Mouse (Mus musculus) neural tube, embryonic 11.5 days (tissue): ENCODE data around the gene Erbb2. TPM values are rescaled to one million over a fixed set of nuclear protein-coding genes. Genes with fewer than 3 reads are reported as not detected.
"Not testable (repeated sequence)": the region's sequence is repeated elsewhere in the genome, so short reads cannot be mapped to it uniquely, and the experiment has no call there.

Source experiments
- ATAC-seq: fragments of 200-750 bp; cut with Nextera tagmentation; 2 replicates; pipeline ENCODE4 v1.8.0; 2017; ENCODE audit warnings: moderate number of reproducible peaks, mild to moderate bottlenecking, moderate TSS enrichment, moderate library complexity; ENCODE audit not compliant: insufficient read depth, low FRiP score, low TSS enrichment
- DNase-seq: peaks from one replicate; pipeline ENCODE4 v3.0.0-alpha.2; 2015; ENCODE audit warnings: low spot score
- H3K27ac ChIP-seq: fragments of 300-500 bp; sonication (generic); 2 replicates; pipeline ENCODE4 v1.5.1; 2014; ENCODE audit warnings: low read depth, mild to moderate bottlenecking, low read length
- H3K27me3 ChIP-seq: fragments of 300-500 bp; sonication (generic); 2 replicates; pipeline ENCODE4 v1.6.1; 2014; ENCODE audit warnings: mild to moderate bottlenecking, low read length, mixed read lengths; ENCODE audit not compliant: control insufficient read depth, insufficient read depth
- H3K36me3 ChIP-seq: fragments of 300-500 bp; sonication (generic); 2 replicates; pipeline ENCODE4 v1.6.1; 2014; ENCODE audit warnings: mild to moderate bottlenecking, low read length, moderate library complexity, mixed read lengths; ENCODE audit not compliant: control insufficient read depth, insufficient read depth
- H3K4me1 ChIP-seq: fragments of 300-500 bp; sonication (generic); 2 replicates; pipeline ENCODE4 v1.6.1; 2014; ENCODE audit warnings: low read length, mixed read lengths; ENCODE audit not compliant: control insufficient read depth, insufficient read depth
- H3K4me2 ChIP-seq: fragments of 300-500 bp; sonication (generic); 2 replicates; pipeline ENCODE4 v1.6.1; 2014; ENCODE audit warnings: low read depth, mild to moderate bottlenecking, moderate library complexity
- H3K4me3 ChIP-seq: fragments of 300-500 bp; sonication (generic); 2 replicates; pipeline ENCODE4 v1.5.1; 2014; ENCODE audit warnings: low read depth, low read length
- H3K9ac ChIP-seq: fragments of 300-500 bp; sonication (generic); 2 replicates; pipeline ENCODE4 v1.6.1; 2014; ENCODE audit warnings: mild to moderate bottlenecking, low read length
- H3K9me3 ChIP-seq: fragments of 300-500 bp; sonication (generic); 2 replicates; pipeline ENCODE4 v1.6.1; 2016; ENCODE audit warnings: low read length; ENCODE audit not compliant: control insufficient read depth
- WGBS: fragments of 180-500 bp; shearing (Covaris S2); extraction: QIAGEN DNeasy Blood & Tissue Kit; methylation state at CpG from one replicate; pipeline ENCODE4 v1.1.7; 2014; 5-methylcytosine and 5-hydroxymethylcytosine counted together
- polyA plus RNA-seq: library from polyadenylated mRNA; unstranded; fragments of >200 nt; fragmentation: Nextera tagmentation; extraction: Ambion mirVana; gene quantifications from 2 replicates; pipeline ENCODE4 v1.2.1, GENCODE M21; 2014

The Erbb2 gene
- polyA plus RNA-seq, 1 experiment from 2014 or later: 22.3 TPM

DNA sequence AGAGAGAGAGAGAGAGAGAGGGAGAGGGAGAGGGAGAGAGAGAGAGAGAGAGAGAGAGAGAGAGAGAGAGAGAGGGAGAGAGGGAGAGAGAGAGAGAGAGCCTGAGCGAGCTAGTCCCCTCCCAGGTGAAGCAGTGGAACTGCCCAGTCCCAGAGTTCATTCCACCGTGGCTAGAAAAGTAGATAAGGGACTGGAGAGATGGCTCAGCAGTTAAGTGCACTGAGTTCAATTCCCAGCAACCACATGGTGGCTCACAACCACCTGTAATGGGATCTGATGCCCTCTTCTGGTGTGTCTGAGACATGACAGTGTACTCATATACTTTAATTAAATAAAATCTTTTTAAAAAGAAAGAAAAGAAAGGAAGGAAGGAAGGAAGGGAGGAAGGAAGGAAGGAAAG lies 29.9 kb upstream of the Erbb2 start:
- not testable (repeated sequence) for ATAC-seq, H3K27ac ChIP-seq, H3K4me2 ChIP-seq, DNase-seq, H3K4me1 ChIP-seq, H3K9me3 ChIP-seq, H3K9ac ChIP-seq, H3K4me3 ChIP-seq
- 45% methylated on average over 2 of the region's 2 CpGs for WGBS
- peaks cover 19% of the 10 kb centered on the region for H3K27me3 ChIP-seq
- peaks cover 13% of the 10 kb centered on the region; the same call in 1 of the 2 replicates for H3K36me3 ChIP-seq

DNA sequence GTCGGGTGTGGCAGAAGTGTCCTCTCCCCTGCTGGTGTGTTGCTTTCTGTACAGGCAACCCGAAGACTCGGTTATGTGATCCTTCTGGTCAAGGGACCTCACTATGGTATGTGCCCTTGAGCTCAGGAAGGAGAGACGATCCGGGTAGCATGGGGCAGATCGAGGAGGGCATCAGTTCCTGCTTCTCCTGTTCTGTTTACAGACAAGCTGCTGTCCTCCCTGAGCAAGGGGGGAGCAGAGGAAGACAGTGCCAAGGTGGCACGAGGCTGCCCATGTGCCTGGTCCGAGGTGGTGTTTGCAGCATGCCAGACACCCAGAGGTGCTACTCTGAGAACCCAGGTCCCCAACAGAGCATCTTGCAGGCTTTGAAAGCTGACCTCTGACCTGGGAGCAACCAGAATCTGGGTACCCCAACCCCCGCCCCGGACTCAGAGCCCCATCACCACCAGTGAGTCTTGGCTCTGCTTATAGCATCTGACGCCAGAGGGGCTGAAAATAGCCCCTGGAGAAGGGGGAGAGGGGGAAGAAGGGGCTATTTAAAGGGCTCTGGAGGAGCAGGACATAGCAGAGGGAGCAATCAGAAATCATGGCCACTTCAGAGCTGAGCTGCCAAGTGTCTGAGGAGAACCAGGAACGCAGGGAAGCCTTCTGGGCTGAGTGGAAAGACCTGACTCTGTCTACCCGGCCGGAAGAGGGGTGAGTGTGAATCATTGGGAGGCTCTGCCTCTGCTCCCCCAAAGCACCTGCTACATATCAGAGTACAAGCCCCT lies 28.8 kb upstream of the Erbb2 start, which contains the start of gene Tcap:
Gene Tcap (plus strand): TSS at position 551 of the 770 bp plus-strand sequence.
- H3K36me3 ChIP-seq: peaks cover 6% of the 10 kb centered on the region; the same call in 1 of the 2 replicates
- no peak within 1 kb of the TSS for H3K27ac ChIP-seq
- no peak within 1 kb of the TSS for H3K4me2 ChIP-seq
- no peaks in the 10 kb centered on the region for H3K9me3 ChIP-seq
- no peak within 1 kb of the TSS for H3K4me3 ChIP-seq
- H3K9ac ChIP-seq: no peak within 1 kb of the TSS
- ATAC-seq (no peak), DNase-seq (no peak)
- H3K4me1 ChIP-seq: no peaks in the 10 kb centered on the region
- H3K27me3 ChIP-seq: peaks cover 27% of the 10 kb centered on the region
- WGBS: 60% methylated on average over 14 of the region's 14 CpGs

DNA sequence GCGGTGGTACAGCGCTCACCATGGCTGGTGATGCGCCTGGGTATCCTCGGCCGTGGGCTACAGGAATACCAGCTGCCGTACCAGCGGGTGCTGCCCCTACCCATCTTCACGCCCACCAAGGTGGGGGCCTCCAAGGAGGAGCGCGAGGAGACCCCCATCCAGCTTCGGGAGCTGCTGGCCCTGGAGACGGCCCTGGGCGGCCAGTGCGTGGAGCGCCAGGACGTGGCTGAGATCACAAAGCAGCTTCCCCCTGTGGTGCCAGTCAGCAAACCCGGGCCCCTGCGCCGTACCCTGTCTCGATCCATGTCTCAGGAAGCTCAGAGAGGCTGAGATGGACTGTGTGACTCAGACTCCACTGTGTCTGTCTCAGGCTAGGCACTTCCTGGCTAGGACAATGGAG lies 28.1 kb upstream of the Erbb2 start:
- ATAC-seq (no peak), DNase-seq (no peak)
- Histone ChIP-seq H3K36me3 (peaks cover 5% of the 10 kb centered on the region; the same call in 1 of the 2 replicates), H3K4me2 (no peak overlapping the region), H3K9ac (no peak overlapping the region), H3K27ac (no peak overlapping the region), H3K4me3 (no peak overlapping the region), H3K4me1 (no peaks in the 10 kb centered on the region), H3K27me3 (peaks cover 27% of the 10 kb centered on the region), H3K9me3 (no peaks in the 10 kb centered on the region)
- 70% methylated on average over 20 of the region's 20 CpGs for WGBS

DNA sequence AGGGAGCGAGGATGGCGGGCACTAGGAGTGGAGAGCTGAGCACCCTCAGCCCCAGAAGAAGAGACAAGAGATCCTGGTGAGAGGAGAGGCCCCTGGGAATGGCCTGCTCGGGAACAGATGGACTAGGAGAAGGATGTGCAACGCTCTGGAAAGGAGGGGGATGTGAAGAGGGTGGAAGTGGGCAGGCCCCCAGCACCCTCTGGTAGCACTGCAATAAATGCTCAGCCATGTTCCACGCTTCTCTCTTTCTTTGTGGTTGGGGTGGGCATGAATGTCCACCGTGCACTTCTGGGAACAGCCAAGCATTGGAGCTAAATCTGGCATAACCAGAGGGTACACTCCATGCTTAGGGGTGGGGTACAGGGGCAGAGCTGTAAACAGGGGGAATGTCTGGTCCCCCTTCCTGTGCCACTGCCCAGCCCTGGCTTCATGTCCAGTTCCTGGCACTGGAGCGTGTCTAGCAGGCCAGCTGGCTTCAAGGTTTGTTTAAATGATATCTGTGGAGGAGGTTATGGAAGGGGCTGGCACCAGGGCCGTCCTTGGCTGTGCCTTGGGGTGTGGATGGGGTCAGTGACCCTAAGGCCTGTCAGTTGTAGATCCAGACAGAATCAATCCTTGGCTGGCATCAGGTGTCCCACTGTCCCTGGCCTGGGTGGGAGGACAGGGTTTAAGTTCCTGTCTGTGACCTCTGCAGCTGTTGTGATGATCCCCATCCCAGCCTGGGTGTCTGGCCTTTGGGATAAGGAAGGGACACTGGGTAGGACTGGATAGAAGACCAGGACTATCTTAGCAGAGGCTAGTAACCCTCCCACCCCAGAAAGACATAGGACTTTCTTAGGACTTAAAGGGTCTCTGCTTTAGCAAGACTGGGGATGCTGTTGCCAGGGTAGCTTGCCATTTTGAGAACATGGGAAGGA lies 27.3 kb upstream of the Erbb2 start:
- no peaks in the 10 kb centered on the region for H3K9me3 ChIP-seq
- no peak overlapping the region for H3K4me2 ChIP-seq
- H3K4me3 ChIP-seq: no peak overlapping the region
- 65% methylated on average over 8 of the region's 8 CpGs for WGBS
- peaks cover 27% of the 10 kb centered on the region for H3K27me3 ChIP-seq
- ATAC-seq (no peak), DNase-seq (no peak)
- H3K4me1 ChIP-seq: no peaks in the 10 kb centered on the region
- H3K9ac ChIP-seq: no peak overlapping the region
- H3K27ac ChIP-seq: no peak overlapping the region
- peaks cover 3% of the 10 kb centered on the region; the same call in 1 of the 2 replicates for H3K36me3 ChIP-seq

DNA sequence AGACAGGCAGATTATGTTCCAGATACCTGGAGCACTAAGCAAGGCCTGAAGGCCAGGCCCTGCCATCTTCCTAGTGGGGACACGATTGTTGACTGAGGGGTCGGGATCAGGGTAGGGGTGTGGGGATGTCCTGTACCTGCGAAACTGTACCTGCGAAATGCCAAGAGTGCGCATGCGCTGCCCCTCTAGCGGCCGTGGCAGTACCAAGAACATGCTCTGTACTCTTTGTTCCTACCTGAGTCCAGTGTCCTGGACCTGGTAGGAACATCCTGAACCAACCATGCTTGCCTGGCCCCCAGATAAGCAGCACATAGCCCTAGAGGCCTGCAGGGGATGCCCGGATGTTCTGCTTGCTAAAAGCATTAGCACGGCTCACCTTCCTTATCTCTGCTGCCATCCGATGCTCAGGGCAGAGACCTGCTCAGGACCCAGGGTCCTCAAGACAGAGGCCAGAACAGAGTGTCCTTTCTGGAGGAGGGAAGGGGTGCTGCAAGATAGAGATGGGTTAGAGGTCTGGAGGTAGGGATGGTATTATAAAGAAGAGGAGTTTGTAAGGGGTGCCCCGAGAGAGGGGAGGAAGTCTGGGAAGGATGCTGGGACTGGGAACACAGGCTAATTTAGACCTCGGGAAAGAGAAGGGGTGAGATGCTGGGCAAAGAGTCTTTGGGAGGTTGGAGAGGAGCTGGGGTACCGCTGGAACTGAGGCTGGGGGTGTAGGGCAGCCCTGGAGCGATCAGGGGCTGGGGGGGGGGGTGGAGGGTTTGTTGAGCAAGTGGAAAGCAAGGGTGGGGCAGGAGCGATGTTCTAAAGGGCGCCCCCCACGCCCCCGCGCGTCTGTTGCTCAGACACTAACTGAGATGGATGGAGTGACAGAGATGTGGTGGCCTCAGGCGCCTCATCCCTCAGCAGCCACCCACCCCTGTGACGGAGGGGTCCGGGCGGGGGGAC lies 26.4 kb upstream of the Erbb2 start, which contains the start of gene Pnmt:
Gene Pnmt (plus strand): TSS at position 813 of the 948 bp plus-strand sequence.
- 51% methylated on average over 23 of the region's 25 CpGs for WGBS
- H3K4me3 ChIP-seq: no peak within 1 kb of the TSS

DNA sequence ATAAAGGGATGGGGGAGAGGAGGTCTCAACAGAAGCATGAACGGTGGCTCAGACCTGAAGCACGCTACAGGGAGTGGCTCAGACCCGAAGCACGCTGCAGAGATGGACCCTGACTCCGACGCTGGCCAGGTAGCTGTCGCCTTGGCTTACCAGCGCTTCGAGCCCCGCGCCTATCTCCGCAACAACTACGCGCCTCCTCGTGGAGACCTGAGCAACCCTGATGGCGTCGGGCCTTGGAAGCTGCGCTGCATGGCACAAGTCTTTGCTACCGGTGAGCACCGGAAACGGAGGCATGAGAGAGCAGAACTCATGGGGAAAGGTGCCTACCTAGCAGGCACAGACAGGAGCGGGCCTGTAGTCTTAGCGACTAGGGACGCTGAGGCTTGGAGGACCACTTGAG lies 25.7 kb upstream of the Erbb2 start:
- Histone ChIP-seq H3K4me3 (no peak overlapping the region), H3K27me3 (peaks cover 27% of the 10 kb centered on the region), H3K4me2 (no peak overlapping the region), H3K27ac (no peak overlapping the region), H3K36me3 (no peaks in the 10 kb centered on the region), H3K9me3 (no peaks in the 10 kb centered on the region), H3K4me1 (no peaks in the 10 kb centered on the region), H3K9ac (no peak overlapping the region)
- DNase-seq (no peak), ATAC-seq (no peak)
- WGBS: 14% methylated on average over 24 of the region's 24 CpGs

More for the DNA sequence above, 26.4 kb upstream of the Erbb2 start, which contains the start of gene Pnmt:
- Histone ChIP-seq H3K36me3 (no peaks in the 10 kb centered on the region), H3K4me2 (no peak within 1 kb of the TSS), H3K27ac (no peak within 1 kb of the TSS), H3K9me3 (no peaks in the 10 kb centered on the region), H3K4me1 (no peaks in the 10 kb centered on the region), H3K27me3 (peaks cover 27% of the 10 kb centered on the region), H3K9ac (no peak within 1 kb of the TSS)
- ATAC-seq (no peak), DNase-seq (no peak)

DNA sequence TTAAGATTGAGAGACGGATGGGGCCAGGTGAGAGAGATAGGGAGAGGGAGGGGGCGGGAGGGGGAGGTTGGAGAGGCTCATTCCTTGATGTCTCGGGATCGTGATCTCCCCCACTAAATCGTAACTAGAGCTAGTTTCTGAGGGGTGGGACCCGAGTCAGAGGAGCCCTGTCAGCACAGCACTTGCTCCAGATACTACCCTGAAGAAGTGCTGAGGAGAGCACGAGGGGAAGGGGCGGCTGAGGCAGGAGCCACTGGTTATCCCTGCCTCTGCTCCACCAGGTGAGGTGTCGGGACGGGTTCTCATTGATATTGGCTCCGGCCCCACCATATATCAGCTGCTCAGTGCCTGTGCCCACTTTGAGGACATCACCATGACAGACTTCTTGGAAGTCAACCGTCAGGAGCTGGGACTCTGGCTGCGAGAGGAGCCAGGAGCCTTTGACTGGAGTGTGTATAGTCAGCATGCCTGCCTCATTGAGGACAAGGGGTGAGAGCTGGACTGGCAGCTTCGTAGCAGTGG lies 25.2 kb upstream of the Erbb2 start:
- WGBS: 54% methylated on average over 14 of the region's 14 CpGs

DNA sequence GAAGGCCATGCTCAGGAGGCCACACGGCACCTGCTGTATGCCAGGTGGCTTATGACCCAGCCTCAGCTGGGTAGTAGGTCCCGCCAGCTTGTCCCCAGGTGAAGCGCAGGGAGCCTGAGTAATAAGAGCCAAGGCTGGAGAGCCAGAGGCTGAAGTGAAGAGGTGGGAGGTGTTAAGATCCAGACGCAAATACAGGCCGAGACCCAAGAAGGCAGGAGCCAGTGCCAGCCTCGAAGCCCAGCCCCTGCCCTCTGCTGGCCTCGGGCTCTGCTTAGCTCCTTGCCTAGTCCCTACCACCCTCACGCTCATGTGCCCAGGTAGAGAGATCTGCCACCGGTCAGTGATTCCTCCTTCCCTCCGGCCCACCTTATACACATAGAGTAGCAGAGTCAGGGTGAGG lies 24.0 kb upstream of the Erbb2 start:
- ATAC-seq: no peak
- H3K9me3 ChIP-seq: no peaks in the 10 kb centered on the region
- H3K4me2 ChIP-seq: no peak overlapping the region
- no peaks in the 10 kb centered on the region for H3K4me1 ChIP-seq
- WGBS: 64% methylated on average over 10 of the region's 10 CpGs
- no peak for DNase-seq
- no peak overlapping the region for H3K4me3 ChIP-seq
- H3K27ac ChIP-seq: no peak overlapping the region
- H3K36me3 ChIP-seq: no peaks in the 10 kb centered on the region
- H3K27me3 ChIP-seq: peaks cover 33% of the 10 kb centered on the region
- no peak overlapping the region for H3K9ac ChIP-seq

More for the DNA sequence above, 25.2 kb upstream of the Erbb2 start:
- DNase-seq (no peak), ATAC-seq (no peak)
- Histone ChIP-seq H3K9ac (no peak overlapping the region), H3K27me3 (peaks cover 27% of the 10 kb centered on the region), H3K4me3 (no peak overlapping the region), H3K9me3 (no peaks in the 10 kb centered on the region), H3K4me1 (no peaks in the 10 kb centered on the region), H3K36me3 (no peaks in the 10 kb centered on the region), H3K27ac (no peak overlapping the region), H3K4me2 (no peak overlapping the region)
